Mouse (Mus musculus) heart, postnatal 36 days (tissue): ENCODE measurements around the gene Zbtb42. TPM values are rescaled to one million over a fixed set of nuclear protein-coding genes. Genes with fewer than 3 reads are reported as not detected.

Source experiments
- DNase-seq, 2 experiments: peaks; one replicate each; pipeline ENCODE4 v3.0.0; 2021 to 2022
- intact Hi-C: fragments of 180-260 bp; cut with DNase I; formaldehyde crosslinking; loops from one replicate; pipeline ENCODE4 v1.15.1; 2025
- microRNA-seq, 2 experiments: library from miRNA; unstranded; fragments of <30 nt; microRNA quantifications; one replicate each; pipeline ENCODE4 v1.2.0; 2021; ENCODE audit warnings: borderline number of aligned reads in 2 of 2
- total RNA-seq, 2 experiments: library from RNA; stranded (reverse); gene quantifications; 2 replicates each; pipeline ENCODE4 v1.2.3; 2021

Gene Zbtb42
- total RNA-seq, 2 experiments from 2014 or later = 4.7 to 5.7 TPM

DNA sequence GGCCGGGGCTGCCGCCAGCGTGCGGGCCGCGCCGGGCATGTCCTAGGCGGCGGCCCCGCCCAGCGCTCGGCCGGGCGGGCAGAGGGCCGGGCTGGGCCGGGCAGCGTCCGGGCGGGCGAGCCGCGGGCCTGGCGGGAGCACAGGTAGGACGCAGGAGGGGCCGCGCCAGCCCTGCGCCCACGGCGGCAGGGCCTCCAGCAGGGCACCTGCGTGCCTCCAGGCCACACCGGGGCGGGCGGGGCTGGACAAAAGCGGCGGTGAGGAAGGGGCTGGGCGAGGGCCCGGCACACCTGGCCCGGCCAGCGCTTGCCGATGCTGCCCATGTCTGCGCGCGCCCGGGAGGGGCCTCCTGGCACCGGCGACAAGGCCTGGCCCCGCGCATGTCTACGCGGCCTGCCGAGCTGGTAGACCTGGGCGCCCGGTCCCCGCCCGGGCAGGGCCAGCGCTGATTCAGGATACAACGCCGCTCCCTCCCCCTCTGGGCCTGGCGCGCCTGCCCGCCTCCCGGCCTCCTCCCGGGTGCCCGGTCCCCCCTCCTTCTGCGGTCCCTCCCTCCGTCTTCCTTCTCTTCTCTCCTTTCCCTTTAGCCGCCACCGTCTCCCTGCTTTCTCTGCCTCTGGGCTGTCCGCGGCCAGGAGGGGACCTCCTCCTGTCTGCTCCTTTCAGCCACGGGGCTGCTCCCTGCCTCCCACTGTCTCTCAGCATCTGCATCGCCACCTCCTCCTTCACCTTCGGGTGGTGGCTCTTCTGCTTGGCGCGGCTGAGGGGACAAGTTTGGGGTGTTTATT lies 43.8 kb downstream of the Zbtb42 start:
- peak; percentile 47 to 51 for DNase-seq
- intact Hi-C loops = no loop called here

DNA sequence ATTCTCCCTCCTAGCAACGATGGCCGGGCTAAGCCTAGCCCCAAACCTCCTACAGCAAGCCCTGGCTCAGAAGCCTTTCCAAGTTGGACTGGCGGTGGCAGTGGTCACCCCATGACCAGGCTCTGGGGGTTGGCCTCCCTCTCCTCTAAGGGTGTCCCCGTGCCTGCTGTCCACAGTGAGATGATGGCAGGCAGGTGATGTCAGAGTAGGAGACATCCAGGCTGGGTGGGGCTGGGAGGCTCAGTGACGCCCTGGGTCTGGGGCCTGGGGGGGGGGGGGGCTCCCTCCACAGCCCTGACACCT lies 44.4 kb downstream of the Zbtb42 start:
- intact Hi-C loops = no loop called here
- no peak for DNase-seq

DNA sequence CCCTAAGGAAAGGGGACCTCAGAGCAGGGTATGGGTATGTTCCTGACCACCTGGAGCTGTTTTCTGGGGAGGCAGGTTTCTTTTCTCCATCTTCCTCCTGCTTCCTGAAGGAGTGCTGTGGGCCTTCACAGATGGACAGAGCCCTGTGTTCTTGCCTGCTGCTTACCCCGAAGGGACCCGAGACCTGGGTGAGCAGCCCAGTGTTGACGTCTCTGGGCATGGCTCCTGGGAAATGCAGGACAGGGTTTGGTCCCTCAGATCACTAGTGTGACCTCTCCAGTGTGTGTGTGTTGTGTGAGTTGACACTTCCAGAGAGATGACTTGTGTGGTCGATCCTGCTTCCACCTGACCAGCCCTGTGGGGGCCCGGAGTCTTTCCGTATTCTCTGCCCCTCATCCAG lies 44.8 kb downstream of the Zbtb42 start:
- intact Hi-C loops = no loop called here
- no peak for DNase-seq

DNA sequence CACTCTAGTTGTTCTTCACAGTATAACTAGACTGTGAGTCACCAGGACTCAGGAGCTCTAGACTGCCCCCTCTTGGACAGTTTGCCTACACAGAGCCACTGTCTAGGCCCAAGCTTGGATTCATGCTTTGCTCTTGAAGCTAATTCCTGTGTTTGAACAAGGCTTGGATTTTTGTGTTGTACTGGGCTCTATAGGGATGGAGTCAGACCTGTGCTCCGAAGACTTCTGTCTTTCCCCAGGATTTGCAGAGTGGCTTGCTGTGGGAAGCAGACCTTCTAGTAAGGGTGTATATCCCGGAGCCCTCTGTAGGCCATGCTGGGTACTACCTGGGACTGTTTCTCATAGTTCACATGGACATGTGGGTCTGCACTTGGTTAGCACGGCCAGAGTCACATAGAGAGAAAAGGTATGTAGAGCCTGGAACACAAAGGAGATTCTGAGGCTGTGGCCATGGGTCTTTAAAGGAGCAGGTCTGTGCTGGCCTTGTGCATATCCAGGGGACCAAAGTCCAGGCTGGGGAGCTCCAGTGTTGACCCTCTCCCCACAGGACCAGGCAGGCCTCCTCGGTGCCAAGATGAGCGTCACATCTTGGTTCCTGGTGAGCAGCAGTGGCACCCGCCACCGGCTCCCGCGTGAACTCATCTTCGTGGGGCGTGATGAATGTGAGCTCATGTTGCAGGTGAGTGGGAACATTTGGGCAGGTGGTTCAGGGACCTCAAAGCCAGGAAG lies 45.6 kb downstream of the Zbtb42 start:
- intact Hi-C loops = no loop called here
- DNase-seq = peak; percentile 57 to 76

DNA sequence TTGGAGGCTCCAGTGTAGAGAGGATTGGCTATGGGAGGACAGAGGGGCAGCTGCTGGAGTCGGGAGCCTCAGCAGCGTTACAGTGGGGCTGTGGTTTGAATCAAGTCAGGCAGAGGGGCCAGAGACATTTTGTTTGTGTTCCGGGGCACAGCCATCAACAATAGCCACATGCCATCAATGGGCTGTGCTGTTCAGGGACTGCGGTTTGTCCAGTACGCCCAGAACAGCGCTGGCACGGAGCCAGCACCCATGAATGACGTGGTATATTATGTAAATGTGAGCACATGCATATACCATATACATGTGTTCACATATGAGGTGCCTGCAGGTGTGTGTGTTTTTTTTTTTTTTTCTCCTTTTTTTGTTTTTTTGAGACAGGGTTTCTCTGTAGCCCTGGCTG lies 49.2 kb downstream of the Zbtb42 start:
- intact Hi-C loops = no loop called here
- DNase-seq = no peak

DNA sequence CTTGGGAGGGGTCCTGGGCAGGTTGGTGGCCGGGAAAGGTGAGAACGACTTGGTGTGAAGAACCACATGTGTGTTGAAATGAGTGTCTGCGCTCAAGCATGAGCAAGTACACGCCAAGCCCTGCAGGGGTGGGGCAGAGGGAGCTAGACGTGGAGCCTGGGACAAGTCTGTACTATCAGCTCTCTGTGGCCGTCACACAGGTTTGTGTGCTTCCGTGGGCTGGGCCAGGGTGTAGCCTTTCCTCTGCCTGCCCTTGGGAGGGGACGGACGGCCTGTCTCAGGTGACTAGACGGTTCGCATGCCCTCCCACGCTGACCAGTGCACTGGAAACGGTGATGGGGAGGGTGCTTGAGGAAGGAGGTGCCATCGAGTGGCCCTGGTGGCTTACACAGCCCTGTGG lies 52.2 kb downstream of the Zbtb42 start:
- no peak for DNase-seq
- intact Hi-C loops = no loop called here

Small RNA genes lying within 50 kb of the gene (microRNA-seq; reads per million reads assigned to microRNA genes)
- 0 to 1.4 reads per million in 2 experiments for gene Mir6939

Other genes starting within 250 kb of the Zbtb42 start
- gene A530016L24Rik, start 189.4 kb upstream of the Zbtb42 start, total RNA-seq = 10 to 100 TPM; 26.0 to 29.9 TPM
- not detected for gene Tmem179, start 162.1 kb upstream of the Zbtb42 start, total RNA-seq
- gene Inf2, start 90.0 kb upstream of the Zbtb42 start, total RNA-seq = 10 to 100 TPM; 16.6 to 23.9 TPM
- 100 to 1,000 TPM; 162 to 165 TPM for gene Adssl1, start 58.8 kb upstream of the Zbtb42 start, total RNA-seq
- 10 to 100 TPM; 29.4 to 31.0 TPM for gene Siva1, start 34.1 kb upstream of the Zbtb42 start, total RNA-seq
- gene Akt1, start 3.9 kb upstream of the Zbtb42 start, total RNA-seq = 100 to 1,000 TPM; 184 to 212 TPM
- 10 to 100 TPM in 1 of 2 experiments, 1 to 10 TPM in 1; 9.2 to 11.3 TPM for gene Cep170b, start 41.6 kb downstream of the Zbtb42 start, total RNA-seq
- 1 to 10 TPM; 6.1 to 8.9 TPM for gene Pld4, start 81.8 kb downstream of the Zbtb42 start, total RNA-seq
- 10 to 100 TPM; 14.1 to 20.2 TPM for gene Ahnak2, start 123.8 kb downstream of the Zbtb42 start, total RNA-seq
- 1 to 10 TPM; 1.6 to 2.9 TPM for gene Clba1, start 130.1 kb downstream of the Zbtb42 start, total RNA-seq
- gene Cdca4, start 150.6 kb downstream of the Zbtb42 start, total RNA-seq = 1 to 10 TPM; 6.1 to 6.6 TPM
- gene Gpr132, start 189.4 kb downstream of the Zbtb42 start, total RNA-seq = under 1 TPM; 0.19 TPM